Mouse (Mus musculus): ENCODE measurements around the gene Ubap1l.

DNA sequence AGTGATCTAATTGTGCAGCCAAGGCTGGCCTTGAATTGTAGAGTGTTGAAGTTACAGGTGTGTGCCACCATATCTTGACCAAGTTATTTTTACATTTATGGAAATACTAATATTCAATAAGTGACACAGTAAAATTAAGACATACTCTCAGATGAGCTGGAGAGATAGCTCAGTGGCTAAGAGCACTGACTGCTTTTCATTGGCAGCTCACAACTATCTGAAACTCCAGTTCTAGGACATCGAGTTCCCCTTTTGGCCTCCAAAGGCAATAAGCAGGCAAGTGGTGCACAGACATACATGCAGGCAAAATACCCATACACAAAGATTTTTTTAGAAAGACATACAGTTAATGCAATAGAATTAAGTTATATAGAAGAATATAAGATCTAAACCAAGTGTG lies 47.0 kb upstream of the Ubap1l start:
- TF ChIP-seq ELF1 (IDR thresholded peaks at IDR 0.05; ENCODE audit: low read depth, low read length) (no peak), POLR2A (IDR thresholded peaks at IDR 0.05; ENCODE audit: low read depth, low read length) (no peak), CTCF (conservative IDR thresholded peaks at IDR 0.05 in 1 of 2, IDR thresholded peaks at IDR 0.05 in 1 of 2; ENCODE audit: low read depth in 2 of 2, low read length in 2 of 2) (no peak), GABPA (IDR thresholded peaks at IDR 0.05; ENCODE audit: insufficient replicate concordance, low read depth, low read length) (no peak), SIN3A (IDR thresholded peaks at IDR 0.05; ENCODE audit: low read length) (no peak), ZC3H11A (IDR thresholded peaks at IDR 0.05; ENCODE audit: low read depth, low read length) (no peak), TCF12 (IDR thresholded peaks at IDR 0.05; ENCODE audit: low read depth, low read length) (no peak), RAD21 (IDR thresholded peaks at IDR 0.05; ENCODE audit: low read depth, low read length) (no peak), JUN (IDR thresholded peaks at IDR 0.05; ENCODE audit: insufficient read depth, low read depth, low read length) (no peak), ZKSCAN1 (IDR thresholded peaks at IDR 0.05; ENCODE audit: borderline replicate concordance, low read depth, low read length) (no peak), MAZ (IDR thresholded peaks at IDR 0.05; ENCODE audit: low read depth, low read length) (no peak), ZNF384 (IDR thresholded peaks at IDR 0.05; ENCODE audit: low read depth, low read length) (no peak), KAT2A (IDR thresholded peaks at IDR 0.05; ENCODE audit: insufficient replicate concordance, low read length) (no peak), ZMIZ1 (IDR thresholded peaks at IDR 0.05; ENCODE audit: low read depth, low read length) (no peak)

Data from CH12.LX (cell line).